Mouse (Mus musculus): ENCODE results near the gene Cav1. TPM values are rescaled to one million over a fixed set of nuclear protein-coding genes. Genes with fewer than 3 reads are reported as not detected.

Gene Cav1
- 100 to 1,000 TPM; 415 to 448 TPM for total RNA-seq (2021)
- long read RNA-seq, experiment 1, transcript Cav1-201 (3 exons, 2,522 nt): major isoform, 235 of 366 reads
- long read RNA-seq, experiment 1, transcript Cav1-206 (3 exons, 323 nt): minor isoform, 7 of 366 reads
- long read RNA-seq, experiment 1, transcript Cav1-205 (4 exons, 995 nt): minor isoform, 7 of 366 reads
- long read RNA-seq, experiment 1, transcript Cav1-202 (2 exons, 2,746 nt): minor isoform, 87 of 366 reads
- long read RNA-seq, experiment 1, partial matches to known transcripts: 7 of 366 reads
- long read RNA-seq, experiment 1, other reads (novel, unspliced or antisense): 20 of 366 reads
- long read RNA-seq, experiment 2, transcript Cav1-206 (3 exons, 323 nt): minor isoform, 5 of 351 reads
- long read RNA-seq, experiment 2, transcript Cav1-202 (2 exons, 2,746 nt): minor isoform, 104 of 351 reads
- long read RNA-seq, experiment 2, transcript Cav1-205 (4 exons, 995 nt): minor isoform, 10 of 351 reads
- long read RNA-seq, experiment 2, transcript Cav1-201 (3 exons, 2,522 nt): major isoform, 190 of 351 reads
- long read RNA-seq, experiment 2, partial matches to known transcripts: 16 of 351 reads
- long read RNA-seq, experiment 2, other reads (novel, unspliced or antisense): 23 of 351 reads

- intact Hi-C loops (cut with DNase I): loop anchor here (1.0 to 5.0 kb wide), 5 partner anchors 25 to 191 kb away; partner anchors contain the start of gene Cav2
- DNase-seq: peak; percentile 81 to 88
These were observed at the start of gene Cav1 for GRCm38 (mm10) chr6:17305954-17306601. Cav1 (plus strand) TSS chr6:17306335.

- intact Hi-C loops (cut with DNase I): no loop called here
- no peak for DNase-seq
These were observed 48.0 kb upstream of the Cav1 start for GRCm38 (mm10) chr6:17258142-17258541.

DNA sequence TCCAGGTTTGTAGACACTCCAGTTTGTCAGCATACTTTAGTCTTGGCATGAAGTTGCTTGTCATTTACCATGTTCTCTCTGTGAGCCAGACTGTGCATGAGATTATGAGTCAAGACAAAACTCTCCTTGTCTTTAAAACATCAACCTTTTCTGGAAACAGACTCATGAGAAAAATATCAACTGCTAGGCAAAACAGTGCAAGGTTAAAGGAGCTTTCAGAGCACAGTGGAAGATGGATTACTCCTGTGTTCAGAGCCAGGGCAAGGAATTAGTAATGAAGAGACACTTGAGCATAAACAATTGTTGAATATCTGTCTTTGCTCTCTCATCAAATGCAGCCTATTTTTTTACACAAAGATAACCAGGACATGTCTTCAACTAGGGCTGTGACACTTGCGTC is 47.2 kb upstream of the Cav1 start:
- intact Hi-C loops (cut with DNase I): no loop called here
- no peak for DNase-seq

GRCm38 (mm10) chr6:17262786-17263185 is 43.3 kb upstream of the Cav1 start:
- no peak for DNase-seq
- intact Hi-C loops (cut with DNase I): no loop called here

DNA sequence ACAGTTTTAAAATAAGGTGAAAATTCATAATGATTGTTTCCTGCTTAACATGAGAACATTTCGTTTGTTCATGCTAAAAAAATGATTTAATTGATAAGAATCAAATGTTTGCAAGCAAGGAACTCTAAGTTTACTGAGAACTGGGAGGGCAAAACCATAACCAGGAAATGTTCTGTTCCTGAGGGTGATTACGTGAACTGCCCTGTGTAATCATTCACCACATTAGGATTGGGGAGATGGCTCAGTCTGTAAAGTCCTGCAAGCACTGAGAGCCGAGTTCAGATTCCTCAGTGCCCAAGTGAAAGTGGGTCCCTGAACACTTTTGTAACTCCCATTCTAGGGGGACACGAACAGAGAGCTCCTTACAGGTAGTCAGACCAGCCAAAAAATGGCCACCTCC is 41.1 kb upstream of the Cav1 start:
- intact Hi-C loops (cut with DNase I): no loop called here
- DNase-seq: no peak

DNA sequence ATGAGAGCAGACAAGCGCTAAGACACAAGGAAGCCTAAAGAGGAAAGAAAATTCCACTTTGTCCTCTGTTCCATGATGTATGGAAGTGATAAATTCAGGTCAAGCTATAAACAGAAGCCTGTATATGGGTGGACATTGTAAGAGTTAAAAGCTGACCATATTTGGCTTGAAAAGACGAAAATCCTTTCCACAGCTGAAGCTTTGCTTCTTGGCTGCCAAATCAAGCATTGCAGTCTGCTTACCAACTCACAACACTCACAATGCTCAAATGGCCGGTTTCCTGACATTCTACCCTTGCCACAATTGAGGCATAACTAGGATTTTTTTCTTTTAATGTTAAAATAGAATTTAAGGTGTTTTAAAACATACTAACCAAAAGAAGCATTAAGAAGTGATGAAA is 39.7 kb upstream of the Cav1 start:
- no peak for DNase-seq
- intact Hi-C loops (cut with DNase I): no loop called here

DNA sequence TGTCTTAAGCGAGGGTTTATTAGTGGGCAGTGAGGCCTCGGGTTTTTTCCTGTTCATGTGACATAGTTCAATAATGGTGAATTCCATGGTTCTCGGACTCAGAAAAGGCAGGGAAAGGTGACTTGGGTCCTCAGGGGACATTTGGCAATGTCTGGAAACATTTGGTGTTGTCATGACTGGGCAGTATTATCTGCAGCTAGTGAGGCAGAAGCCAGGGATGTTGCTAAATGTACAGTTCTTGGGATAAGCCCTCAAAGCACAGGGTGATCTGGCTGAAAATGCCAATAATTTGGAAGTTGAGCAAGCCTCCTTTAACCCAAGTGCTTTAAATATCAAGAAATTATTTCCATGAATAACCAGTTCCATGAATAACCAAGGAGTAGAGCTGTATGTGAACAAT is 27.8 kb upstream of the Cav1 start:
- no peak for DNase-seq
- intact Hi-C loops (cut with DNase I): loop anchor here (5.0 kb wide), 1 partner anchor 51 kb away; no protein-coding TSS in a partner anchor

- DNase-seq: peak; percentile 87 to 90
- intact Hi-C loops (cut with DNase I): loop anchor here (2.0 to 5.0 kb wide), 2 partner anchors 26 to 109 kb away; partner anchors contain the start of gene Cav1
These were observed 25.0 kb upstream of the Cav1 start, which contains the start of gene Cav2 for GRCm38 (mm10) chr6:17280939-17281756. Cav2 (plus strand) TSS chr6:17281185.

- DNase-seq: no peak
- intact Hi-C loops (cut with DNase I): loop anchor here (2.0 to 5.0 kb wide), 2 partner anchors 25 to 109 kb away; partner anchors contain the start of gene Cav1
These were observed 24.4 kb upstream of the Cav1 start for GRCm38 (mm10) chr6:17281757-17282092.

DNA sequence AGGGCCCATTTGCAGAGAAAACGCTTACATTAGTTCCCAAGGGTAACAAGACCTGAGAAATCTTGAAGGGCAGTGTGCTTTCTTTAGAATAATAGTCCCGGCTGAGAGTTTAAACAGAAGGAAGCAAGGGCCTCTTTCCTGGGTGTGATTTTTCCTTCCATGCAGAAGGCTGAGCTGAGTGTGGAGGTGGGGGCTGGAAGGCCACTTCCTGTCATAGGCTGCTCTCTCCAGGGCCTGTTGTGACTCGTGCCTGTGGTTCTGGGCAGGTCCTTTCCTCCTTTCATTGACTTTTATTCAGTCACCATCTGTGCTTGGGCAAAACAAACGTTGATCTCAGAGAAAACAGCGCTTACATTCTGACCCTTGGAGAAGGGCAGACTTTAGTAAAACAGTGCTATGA is 24.0 kb upstream of the Cav1 start:
- intact Hi-C loops (cut with DNase I): loop anchor here (5.0 kb wide), 1 partner anchor 110 kb away; no protein-coding TSS in a partner anchor
- DNase-seq: peak; percentile 22 to 33

DNA sequence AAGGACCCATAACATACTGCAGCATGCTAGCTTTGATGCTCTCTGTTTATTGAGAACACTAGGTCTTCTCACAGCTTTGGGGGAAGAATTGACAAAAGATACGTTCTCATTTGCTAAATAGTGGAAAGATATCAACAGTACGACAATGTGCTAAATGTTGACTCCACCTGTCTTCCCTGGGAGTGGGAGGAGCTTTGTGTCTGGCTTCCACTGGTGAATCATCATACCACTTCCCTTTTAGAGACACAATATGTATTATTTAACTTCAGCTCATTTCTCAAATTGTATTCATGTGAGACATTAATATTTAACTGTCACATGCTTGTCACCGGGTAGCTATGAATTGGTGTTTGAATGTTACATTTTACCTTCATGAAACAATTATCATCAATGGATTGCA is 22.3 kb upstream of the Cav1 start:
- intact Hi-C loops (cut with DNase I): loop anchor here (5.0 kb wide), 1 partner anchor 112 kb away; no protein-coding TSS in a partner anchor
- no peak for DNase-seq

GRCm38 (mm10) chr6:17286381-17286780 is 19.8 kb upstream of the Cav1 start:
- DNase-seq: no peak
- intact Hi-C loops (cut with DNase I): no loop called here

- intact Hi-C loops (cut with DNase I): no loop called here
- DNase-seq: no peak
These were observed 11.0 kb upstream of the Cav1 start for GRCm38 (mm10) chr6:17295116-17295515.

- peak; percentile 32 for DNase-seq
- intact Hi-C loops (cut with DNase I): loop anchor here (1.0 to 5.0 kb wide), 5 partner anchors 26 to 192 kb away; partner anchors contain the start of gene Cav2
These were observed 629 bp downstream of the Cav1 start for GRCm38 (mm10) chr6:17306602-17307325.

- intact Hi-C loops (cut with DNase I): loop anchor here (2.0 to 5.0 kb wide), 4 partner anchors 27 to 193 kb away; partner anchors contain the start of gene Cav2
- DNase-seq: peak; percentile 82 to 84
These were observed 1.5 kb downstream of the Cav1 start for GRCm38 (mm10) chr6:17307461-17308115.

DNA sequence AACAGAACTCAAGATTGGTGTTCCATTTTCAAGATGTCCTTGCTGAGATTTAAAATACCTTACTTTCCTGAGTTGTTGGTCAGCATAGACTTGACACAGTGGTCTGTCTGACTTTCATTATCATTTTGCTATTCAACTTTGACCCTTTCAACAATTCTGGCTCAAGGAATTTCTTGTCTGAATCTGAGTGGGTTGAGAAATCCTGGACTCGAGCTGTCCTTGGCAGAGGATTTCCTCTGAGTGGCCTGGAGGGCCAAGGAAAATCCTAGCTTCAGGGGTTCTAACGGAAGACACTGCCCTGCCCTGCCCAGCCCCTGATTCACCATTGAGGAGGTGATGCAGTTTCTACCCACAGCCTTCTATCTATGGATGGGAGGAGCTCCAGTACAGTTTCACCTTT is 2.5 kb downstream of the Cav1 start:
- no peak for DNase-seq
- intact Hi-C loops (cut with DNase I): loop anchor here (5.0 kb wide), 2 partner anchors 86 to 111 kb away; no protein-coding TSS in a partner anchor

DNA sequence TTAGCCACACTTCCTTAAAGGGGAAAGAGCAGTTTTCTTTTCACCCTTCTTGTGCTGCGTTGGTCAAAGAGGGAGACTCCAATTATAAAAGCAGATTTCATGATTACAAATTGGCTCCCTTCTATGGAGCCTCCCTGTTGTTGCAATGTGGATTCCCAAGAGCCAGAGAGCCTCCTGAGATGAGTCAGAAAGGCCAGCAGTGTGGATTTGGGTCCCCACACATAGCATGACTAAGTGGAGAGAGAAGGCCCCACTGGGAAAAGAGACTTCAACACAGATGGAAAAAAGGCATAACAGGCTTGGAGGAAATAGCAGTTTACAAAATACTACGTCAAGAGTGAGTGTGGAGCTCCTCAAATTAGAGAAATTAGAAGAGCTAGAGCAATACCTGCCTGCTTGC is 3.1 kb downstream of the Cav1 start:
- intact Hi-C loops (cut with DNase I): loop anchor here (5.0 kb wide), 2 partner anchors 87 to 112 kb away; no protein-coding TSS in a partner anchor
- no peak for DNase-seq

DNA sequence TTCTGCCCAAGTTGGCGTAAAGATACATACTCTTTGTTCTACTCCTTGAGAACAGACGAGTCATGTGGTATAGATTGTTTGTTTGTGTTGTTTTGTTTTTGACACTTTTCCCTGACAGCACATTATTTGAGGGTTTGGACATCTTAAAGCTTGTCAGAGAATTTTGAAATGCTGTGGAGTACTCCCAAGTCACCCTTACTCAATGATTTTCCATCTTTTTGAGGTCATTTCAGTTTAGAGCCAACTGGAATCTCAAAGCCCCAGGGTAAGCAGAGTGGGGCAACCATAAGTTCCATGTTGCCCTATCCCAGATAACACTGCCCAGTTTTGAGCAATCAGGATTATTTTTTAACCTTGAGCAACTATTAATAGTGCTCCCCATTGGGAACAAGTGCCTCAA is 8.1 kb downstream of the Cav1 start:
- intact Hi-C loops (cut with DNase I): loop anchor here (2.0 kb wide), 1 partner anchor 45 kb away; no protein-coding TSS in a partner anchor

More for the DNA sequence above, 8.1 kb downstream of the Cav1 start:
- DNase-seq: no peak
